In genomic region chr1:171442413-171442760, GRCm38 (mm10) we compare ENCODE assay signal across 12 mouse cellular contexts. TPM values are rescaled to one million over a fixed set of nuclear protein-coding genes. Genes with fewer than 3 reads are reported as not detected.
DNase-seq lines count a peak whose midpoint lies in the region; ATAC-seq and TF ChIP-seq lines count a peak whose summit lies in the region.
"Had no signal": no experiment of that assay in that cellular context is flagged by ENCODE, and none has a peak within 500 bp of the region (broad histone marks: within the 10 kb centered on the region; RNA-seq: fewer than 3 reads in every experiment).

No protein-coding gene starts in this region.

- H3K36me3 ChIP-seq in kidney, adult 2 months (ENCODE audit: control insufficient read depth, insufficient read depth, low read length) = no peaks in the 10 kb centered on the region
- H3K36me3 ChIP-seq in intestine, embryonic 16.5 days (ENCODE audit: control insufficient read depth, insufficient read depth, low read length) = no peaks in the 10 kb centered on the region
- no peaks in the 10 kb centered on the region for H3K36me3 ChIP-seq in liver, embryonic 15.5 days (replicated peaks)
- H3K36me3 ChIP-seq in forebrain, embryonic 12.5 days (replicated peaks) = no peaks in the 10 kb centered on the region
- H3K36me3 ChIP-seq: embryonic facial prominence, embryonic 13.5 days; hindbrain, embryonic 15.5 days had no signal

- peak overlapping the region; percentile 92 for H3K27ac ChIP-seq in kidney, adult 2 months (ENCODE audit: insufficient read depth, low read depth, low read length)
- 0 out of 2 replicates have a peak overlapping the region, but pooled peaks have one; percentile 8 for H3K27ac ChIP-seq in bone marrow macrophage, adult 2 months (ENCODE audit: insufficient read depth, low read depth, low read length)
- H3K27ac ChIP-seq in intestine, embryonic 16.5 days (ENCODE audit: low read length) = peak overlapping the region; percentile 89
- peak overlapping the region; percentile 58 for H3K27ac ChIP-seq in liver, embryonic 15.5 days (replicated peaks)
- no peak overlapping the region for H3K27ac ChIP-seq in forebrain, embryonic 12.5 days
- H3K27ac ChIP-seq: embryonic facial prominence, embryonic 13.5 days; hindbrain, embryonic 15.5 days had no signal

- peak overlapping the region; percentile 24 for H3K9ac ChIP-seq in intestine, embryonic 16.5 days (ENCODE audit: low read depth, low read length)
- H3K9ac ChIP-seq in liver, embryonic 15.5 days = no peak overlapping the region
- no peak overlapping the region for H3K9ac ChIP-seq in forebrain, embryonic 12.5 days
- H3K9ac ChIP-seq: embryonic facial prominence, embryonic 13.5 days; hindbrain, embryonic 15.5 days had no signal

- TF ChIP-seq POLR2A in kidney, adult 2 months (IDR thresholded peaks at IDR 0.05; ENCODE audit: low read depth, low read length) = no peak
- no peak for TF ChIP-seq POLR2A in bone marrow macrophage, adult 2 months (IDR thresholded peaks at IDR 0.05; ENCODE audit: borderline replicate concordance, low read depth, low read length)

- peak overlapping the region; percentile 18; the same call in 1 of the 2 replicates for H3K4me3 ChIP-seq in kidney, adult 2 months (ENCODE audit: insufficient read depth, low read depth, low read length)
- H3K4me3 ChIP-seq in bone marrow macrophage, adult 2 months (ENCODE audit: insufficient read depth, low read length) = peak overlapping the region; percentile 25
- peak overlapping the region; percentile 29 for H3K4me3 ChIP-seq in intestine, embryonic 16.5 days (ENCODE audit: low read length)
- no peak overlapping the region for H3K4me3 ChIP-seq in liver, embryonic 15.5 days (replicated peaks)
- H3K4me3 ChIP-seq in forebrain, embryonic 12.5 days (replicated peaks) = no peak overlapping the region
- H3K4me3 ChIP-seq: embryonic facial prominence, embryonic 13.5 days; hindbrain, embryonic 15.5 days; myocyte had no signal

- H3K4me2 ChIP-seq in intestine, embryonic 16.5 days (ENCODE audit: low read depth, low read length) = peak overlapping the region; percentile 53
- H3K4me2 ChIP-seq in liver, embryonic 15.5 days = peak overlapping the region; percentile 58
- no peak overlapping the region for H3K4me2 ChIP-seq in forebrain, embryonic 12.5 days
- H3K4me2 ChIP-seq: embryonic facial prominence, embryonic 13.5 days; hindbrain, embryonic 15.5 days had no signal

- no peak for ATAC-seq in intestine, embryonic 16.5 days
- ATAC-seq in liver, embryonic 15.5 days (ENCODE audit: insufficient read depth) = no peak
- ATAC-seq in monocyte, adult 5-6 weeks (replicated peaks; ENCODE audit: insufficient number of reproducible peaks, low FRiP score, low TSS enrichment, poor library complexity, severe bottlenecking) = no peak
- ATAC-seq in forebrain, embryonic 12.5 days (ENCODE audit: low FRiP score) = no peak
- ATAC-seq: CD4-positive, CD25-positive, alpha-beta regulatory T cell, adult 4 months had no signal

- H3K27me3 ChIP-seq in kidney, adult 2 months (replicated peaks; ENCODE audit: control insufficient read depth, insufficient read depth, low read length) = no peaks in the 10 kb centered on the region
- H3K27me3 ChIP-seq in intestine, embryonic 16.5 days (replicated peaks; ENCODE audit: control insufficient read depth, insufficient read depth, low read length) = no peaks in the 10 kb centered on the region
- H3K27me3 ChIP-seq in liver, embryonic 15.5 days = peaks cover 42% of the 10 kb centered on the region
- H3K27me3 ChIP-seq in forebrain, embryonic 12.5 days = peaks cover 31% of the 10 kb centered on the region

- TF ChIP-seq CTCF in kidney, adult 2 months (conservative IDR thresholded peaks at IDR 0.05; ENCODE audit: insufficient read depth, insufficient read length, low read depth, low read length) = no peak
- no peak for TF ChIP-seq CTCF in bone marrow macrophage, adult 2 months (IDR thresholded peaks at IDR 0.05; ENCODE audit: low read depth, low read length)

- peak; percentile 70 for DNase-seq in kidney, adult 2 months
- no peak for DNase-seq in kidney, adult 8-10 months
- DNase-seq in right cerebral cortex, adult 18-20 months = no peak

- H3K9me3 ChIP-seq in intestine, embryonic 16.5 days (ENCODE audit: control insufficient read depth, low read length) = 0 out of 2 replicates have a peak, but pooled peaks cover 2% of the 10 kb centered on the region
- H3K9me3 ChIP-seq in liver, embryonic 15.5 days (replicated peaks) = no peaks in the 10 kb centered on the region
- H3K9me3 ChIP-seq in forebrain, embryonic 12.5 days = 0 out of 2 replicates have a peak, but pooled peaks cover 4% of the 10 kb centered on the region
- H3K9me3 ChIP-seq: embryonic facial prominence, embryonic 13.5 days; hindbrain, embryonic 15.5 days had no signal

- 41% methylated on average over 8 of the region's 8 CpGs for WGBS in kidney, adult 2 months
- WGBS in intestine, embryonic 16.5 days = 41% methylated on average over 8 of the region's 8 CpGs
- 24% methylated on average over 8 of the region's 8 CpGs for WGBS in liver, embryonic 15.5 days (ENCODE audit: insufficient replicate concordance)
- WGBS in forebrain, embryonic 12.5 days = 79% methylated on average over 8 of the region's 8 CpGs

- H3K4me1 ChIP-seq in kidney, adult 2 months (ENCODE audit: control insufficient read depth, insufficient read depth, low read length) = peaks cover 23% of the 10 kb centered on the region
- H3K4me1 ChIP-seq in bone marrow macrophage, adult 2 months (ENCODE audit: control insufficient read depth, insufficient read depth, low read length) = peaks cover 36% of the 10 kb centered on the region
- H3K4me1 ChIP-seq in intestine, embryonic 16.5 days (ENCODE audit: control insufficient read depth, insufficient read depth, low read length) = peaks cover 37% of the 10 kb centered on the region
- H3K4me1 ChIP-seq in liver, embryonic 15.5 days (replicated peaks) = peaks cover 17% of the 10 kb centered on the region
- peaks cover 6% of the 10 kb centered on the region for H3K4me1 ChIP-seq in forebrain, embryonic 12.5 days

RNA-seq across cellular contexts. Expression of gene F11r, which starts 5.1 kb away (rescaled TPM):
- 88.7 and 106 TPM in 2 replicates for polyA plus RNA-seq in kidney, adult 2 months (2012; rRNA removed)
- polyA plus RNA-seq in bone marrow macrophage, adult 2 months (2012; ENCODE audit: insufficient read depth, insufficient read length, missing spikeins) = 5.9 and 6.6 TPM in 2 replicates
- polyA plus RNA-seq in intestine, embryonic 16.5 days (2015; fragmentation: Nextera tagmentation; extraction: Ambion mirVana) = 101 and 108 TPM in 2 replicates
- 29.7 and 32.8 TPM in 2 replicates for polyA plus RNA-seq in liver, embryonic 15.5 days (2015; fragmentation: Nextera tagmentation; extraction: Ambion mirVana)
- 3.5 to 8.6 TPM (median 4.5 TPM) in 3 replicates for total RNA-seq in monocyte, adult 5-6 weeks (2017)
- polyA plus RNA-seq in forebrain, embryonic 12.5 days (2016; fragmentation: Nextera tagmentation; extraction: Ambion mirVana) = 11.1 and 11.4 TPM in 2 replicates

RNA-seq across cellular contexts. Expression of gene Tstd1, which starts 23.7 kb away (rescaled TPM):
- 77.3 and 79.7 TPM in 2 replicates for polyA plus RNA-seq in kidney, adult 2 months (2012; rRNA removed)
- 7.7 and 16.7 TPM in 2 replicates for polyA plus RNA-seq in bone marrow macrophage, adult 2 months (2012; ENCODE audit: insufficient read depth, insufficient read length, missing spikeins)
- 5.3 and 5.6 TPM in 2 replicates for polyA plus RNA-seq in intestine, embryonic 16.5 days (2015; fragmentation: Nextera tagmentation; extraction: Ambion mirVana)
- 2.1 and 2.5 TPM in 2 replicates for polyA plus RNA-seq in liver, embryonic 15.5 days (2015; fragmentation: Nextera tagmentation; extraction: Ambion mirVana)
- 3.9 to 9.0 TPM (median 4.9 TPM) in 3 replicates for total RNA-seq in monocyte, adult 5-6 weeks (2017)
- 9.0 and 11.0 TPM in 2 replicates for polyA plus RNA-seq in forebrain, embryonic 12.5 days (2016; fragmentation: Nextera tagmentation; extraction: Ambion mirVana)

RNA-seq across cellular contexts. Expression of gene Usf1, which starts 31.3 kb away (rescaled TPM):
- polyA plus RNA-seq in kidney, adult 2 months (2012; rRNA removed) = 56.8 and 59.0 TPM in 2 replicates
- polyA plus RNA-seq in bone marrow macrophage, adult 2 months (2012; ENCODE audit: insufficient read depth, insufficient read length, missing spikeins) = 94.4 and 98.8 TPM in 2 replicates
- 54.6 and 58.1 TPM in 2 replicates for polyA plus RNA-seq in intestine, embryonic 16.5 days (2015; fragmentation: Nextera tagmentation; extraction: Ambion mirVana)
- 18.6 and 21.3 TPM in 2 replicates for polyA plus RNA-seq in liver, embryonic 15.5 days (2015; fragmentation: Nextera tagmentation; extraction: Ambion mirVana)
- total RNA-seq in monocyte, adult 5-6 weeks (2017) = 91.6 to 117 TPM (median 94.5 TPM) in 3 replicates
- polyA plus RNA-seq in forebrain, embryonic 12.5 days (2016; fragmentation: Nextera tagmentation; extraction: Ambion mirVana) = 175 and 190 TPM in 2 replicates

RNA-seq across cellular contexts. Expression of gene Arhgap30, which starts 53.6 kb away (rescaled TPM):
- 1.6 and 4.8 TPM in 2 replicates for polyA plus RNA-seq in kidney, adult 2 months (2012; rRNA removed)
- 178 and 182 TPM in 2 replicates for polyA plus RNA-seq in bone marrow macrophage, adult 2 months (2012; ENCODE audit: insufficient read depth, insufficient read length, missing spikeins)
- polyA plus RNA-seq in intestine, embryonic 16.5 days (2015; fragmentation: Nextera tagmentation; extraction: Ambion mirVana) = 2.0 and 2.5 TPM in 2 replicates
- 5.0 and 5.3 TPM in 2 replicates for polyA plus RNA-seq in liver, embryonic 15.5 days (2015; fragmentation: Nextera tagmentation; extraction: Ambion mirVana)
- 328 to 413 TPM (median 376 TPM) in 3 replicates for total RNA-seq in monocyte, adult 5-6 weeks (2017)
- polyA plus RNA-seq in forebrain, embryonic 12.5 days (2016; fragmentation: Nextera tagmentation; extraction: Ambion mirVana) = 0.69 and 0.75 TPM in 2 replicates

Comparison
In these comparisons a context has a peak if more than half of its experiments do, and no peak if none do; other contexts are left out.
1. H3K4me3 ChIP-seq: peak in kidney, adult 2 months (single experiment), bone marrow macrophage, adult 2 months (single experiment) and intestine, embryonic 16.5 days (single experiment); none in liver, embryonic 15.5 days (single experiment) and forebrain, embryonic 12.5 days (single experiment).